Mouse (Mus musculus) adrenal gland (tissue): ENCODE results near the gene Kdelr1.

Experiments used
- intact Hi-C: fragments of 180-260 bp; cut with DNase I; formaldehyde crosslinking; loops from one replicate; pipeline ENCODE4 v1.15.1; 2025

Gene Kdelr1

GRCm38 (mm10) chr7:45915011-45915410 is 42.4 kb downstream of the Kdelr1 start:
- intact Hi-C loops, result no loop called here

DNA sequence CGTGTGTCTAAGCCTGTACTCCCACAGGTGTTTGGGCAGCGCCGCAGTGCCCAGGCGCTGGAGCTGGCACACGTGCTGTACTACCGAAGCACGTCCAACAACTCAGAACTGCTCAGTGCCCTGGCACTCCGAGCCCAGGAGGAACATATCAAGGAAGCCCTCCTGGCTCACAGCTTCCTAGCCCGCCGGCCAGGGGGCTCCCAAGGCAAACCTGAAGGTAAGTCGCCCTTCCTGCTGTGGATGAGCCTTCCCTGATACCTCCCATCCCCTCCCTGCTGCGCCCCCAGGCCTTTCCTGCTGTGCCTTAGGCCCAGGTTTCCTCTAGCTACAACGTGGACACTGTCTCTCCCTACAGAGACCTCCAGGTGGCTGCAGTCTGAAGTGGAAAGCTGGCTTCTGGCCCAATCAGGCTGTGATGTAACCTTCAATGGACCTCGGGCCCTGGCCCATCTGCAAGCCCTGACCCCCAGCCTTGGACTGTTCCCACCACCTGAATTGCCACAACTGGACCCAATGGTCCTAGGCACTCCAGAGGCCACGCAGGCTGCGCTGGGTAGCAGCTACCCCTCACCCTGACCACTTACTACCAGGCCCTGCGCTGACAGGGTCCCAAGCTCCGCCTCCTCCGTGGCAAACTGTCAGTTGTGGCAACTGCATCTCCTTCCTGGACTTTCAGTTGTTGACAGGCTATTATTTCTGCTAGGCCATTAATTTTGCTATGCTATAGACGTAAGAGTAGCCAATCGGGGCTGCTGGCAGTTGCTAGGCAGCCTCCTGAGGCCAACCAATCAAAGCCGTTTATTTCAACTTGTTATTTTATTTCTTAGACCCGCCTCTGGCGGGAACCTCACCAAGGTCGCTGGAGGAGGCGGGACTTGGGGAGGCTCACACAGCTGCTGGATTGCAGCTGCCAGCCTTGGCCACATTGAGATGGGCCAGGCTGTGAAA is 43.8 kb downstream of the Kdelr1 start:
- intact Hi-C loops, result no loop called here

DNA sequence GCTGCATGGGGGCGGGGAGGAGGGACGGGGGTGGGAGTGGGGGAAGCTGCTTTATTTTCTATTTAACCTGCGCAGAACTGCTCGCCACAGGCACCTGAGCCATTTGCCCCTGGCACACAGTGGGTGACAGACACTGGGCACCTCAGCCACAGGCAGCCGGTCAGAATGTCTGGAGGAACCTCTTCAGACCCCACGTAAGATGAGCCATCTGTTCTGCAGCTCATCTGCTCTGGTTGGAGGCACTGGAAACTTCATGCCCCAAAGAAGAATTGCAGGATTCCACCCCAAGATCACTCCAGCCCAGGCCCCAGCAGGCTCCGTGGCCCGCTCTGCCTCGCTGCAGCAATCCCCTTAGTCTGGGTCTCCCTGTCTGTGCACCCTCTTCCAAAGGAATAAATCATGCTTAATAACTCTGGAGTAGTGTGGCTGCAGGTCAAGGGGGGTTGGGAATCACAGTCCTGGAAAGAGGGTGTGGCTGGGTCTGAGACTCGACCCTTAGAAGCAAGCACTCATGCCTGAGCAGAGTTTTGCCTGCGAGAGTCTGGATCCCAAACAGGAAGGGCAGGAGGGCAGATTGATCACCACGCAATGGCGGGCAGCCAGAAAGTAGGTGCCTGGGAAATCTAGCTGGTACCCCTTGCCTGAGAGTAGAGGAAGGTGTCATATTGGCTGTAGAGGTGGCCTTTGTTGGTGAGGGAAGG is 44.6 kb downstream of the Kdelr1 start:
- intact Hi-C loops, result no loop called here

- intact Hi-C loops, result no loop called here
Observed at GRCm38 (mm10) chr7:45917926-45918325, 45.4 kb downstream of the Kdelr1 start.

DNA sequence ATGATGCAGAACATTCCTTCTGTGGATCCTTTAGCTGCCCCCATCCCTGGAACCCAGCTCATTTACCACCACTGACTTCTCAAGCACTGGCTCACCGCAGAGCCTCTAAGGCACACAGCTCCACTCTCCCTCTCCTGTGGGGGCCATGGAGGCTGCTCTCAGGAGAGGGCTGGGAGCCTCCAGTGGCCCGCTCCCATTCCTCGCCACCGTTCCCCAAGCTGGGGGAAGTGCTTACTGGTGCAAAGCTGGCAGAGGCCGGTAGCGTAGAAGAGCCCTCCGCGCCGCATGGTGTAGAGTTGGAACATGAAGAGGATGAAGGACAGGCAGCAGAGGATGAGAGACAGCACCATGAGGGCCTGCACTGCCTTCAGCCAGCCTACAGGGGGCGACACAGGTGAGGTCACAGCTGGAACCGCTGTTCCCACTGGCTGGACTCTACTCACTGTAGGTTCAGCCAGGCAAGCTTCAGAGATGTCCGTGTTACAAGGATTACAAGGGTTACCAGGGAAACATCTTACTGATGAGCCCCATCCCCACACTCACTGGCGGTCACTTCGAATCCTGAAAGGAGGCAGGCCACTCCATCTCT is 46.6 kb downstream of the Kdelr1 start:
- intact Hi-C loops, result no loop called here

DNA sequence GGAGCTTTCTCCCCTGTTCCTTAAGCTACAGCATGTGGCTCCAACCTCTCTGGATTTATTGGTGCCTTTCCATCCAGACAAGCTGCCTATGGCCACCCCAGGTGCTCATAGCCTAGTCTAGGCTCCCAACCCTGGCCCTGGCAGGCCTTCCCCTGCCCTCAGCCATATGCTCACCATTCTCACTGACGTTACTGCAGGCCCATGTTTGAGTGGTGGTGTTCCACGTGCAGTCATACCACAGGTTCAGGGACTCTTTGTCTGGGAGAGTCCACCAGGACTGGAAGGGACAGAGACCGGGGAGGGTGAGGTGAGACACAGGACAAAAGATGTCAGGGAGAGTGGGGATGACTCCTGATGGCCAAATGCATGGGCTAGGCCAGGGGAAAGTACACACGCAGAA is 47.2 kb downstream of the Kdelr1 start:
- intact Hi-C loops, result no loop called here

- intact Hi-C loops, result no loop called here
Observed at GRCm38 (mm10) chr7:45920583-45921241, 48.1 kb downstream of the Kdelr1 start.

DNA sequence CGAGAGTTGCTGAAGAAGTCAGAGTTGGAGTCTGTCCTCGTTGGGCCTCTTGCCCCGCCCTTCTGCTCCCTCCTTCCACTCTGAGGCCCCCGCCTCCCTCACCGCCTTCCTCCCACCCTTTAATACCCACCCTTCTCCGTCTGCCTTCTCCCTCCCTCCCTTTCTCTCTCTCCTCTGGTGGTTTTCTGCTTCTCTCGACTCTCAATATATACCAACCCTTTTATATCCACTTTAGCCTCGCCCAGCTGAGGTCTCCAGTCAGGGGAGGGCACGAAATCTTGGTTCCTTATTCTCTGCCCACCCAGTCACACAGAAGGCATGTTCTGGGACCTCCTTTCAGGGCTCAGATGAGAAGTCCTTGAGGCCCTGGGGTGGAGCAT is 48.7 kb downstream of the Kdelr1 start, which contains the start of gene Emp3:
Emp3 (minus strand) TSS at position 163 of the 380 bp plus-strand sequence.
- intact Hi-C loops, result no loop called here

- intact Hi-C loops, result no loop called here
Observed at GRCm38 (mm10) chr7:45921950-45922600, 49.5 kb downstream of the Kdelr1 start.

DNA sequence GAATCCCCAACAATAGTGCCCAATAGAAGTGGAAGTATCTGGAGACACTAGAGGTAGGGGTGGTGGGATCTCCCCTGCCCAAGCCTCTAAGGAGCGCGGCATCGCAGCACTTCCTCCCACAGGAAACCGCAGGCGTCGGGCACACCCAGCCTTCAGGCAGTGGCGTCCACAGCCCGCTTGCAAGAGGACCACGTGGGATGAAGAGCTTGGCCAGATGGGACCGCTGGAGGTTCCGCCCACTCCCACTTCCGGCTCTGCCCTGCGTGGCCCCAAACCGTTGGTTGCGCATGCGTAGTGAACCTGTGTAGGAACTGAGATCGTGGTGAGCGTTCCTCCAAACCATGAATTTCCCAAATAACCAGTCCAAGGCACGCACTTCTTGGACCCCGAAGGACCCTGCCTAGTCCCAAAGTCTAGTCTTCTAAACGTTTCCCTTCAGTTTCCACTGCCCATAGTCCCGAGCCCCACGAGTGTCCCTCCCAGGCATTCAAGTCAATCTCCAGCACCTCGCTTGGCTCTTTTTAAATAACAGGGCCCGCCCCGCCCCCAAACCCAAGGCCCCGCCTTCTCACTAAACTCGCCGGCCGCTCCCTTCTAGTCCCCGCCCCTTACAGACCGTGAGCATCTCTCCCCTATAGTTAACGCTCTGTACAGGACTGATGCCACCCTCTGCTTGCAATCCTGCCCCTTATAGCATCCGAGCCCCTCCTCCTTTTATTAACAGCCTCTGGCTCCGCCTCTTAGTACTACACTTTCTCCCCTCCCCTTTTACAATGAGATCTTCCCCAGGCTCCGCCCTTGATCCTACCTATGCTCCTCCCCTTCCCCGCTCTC is 50.6 kb downstream of the Kdelr1 start:
- intact Hi-C loops, result no loop called here

- intact Hi-C loops, result no loop called here
Observed at GRCm38 (mm10) chr7:45923762-45924428, 51.3 kb downstream of the Kdelr1 start, which contains the start of gene Ccdc114. Ccdc114 (plus strand) TSS chr7:45924072.

DNA sequence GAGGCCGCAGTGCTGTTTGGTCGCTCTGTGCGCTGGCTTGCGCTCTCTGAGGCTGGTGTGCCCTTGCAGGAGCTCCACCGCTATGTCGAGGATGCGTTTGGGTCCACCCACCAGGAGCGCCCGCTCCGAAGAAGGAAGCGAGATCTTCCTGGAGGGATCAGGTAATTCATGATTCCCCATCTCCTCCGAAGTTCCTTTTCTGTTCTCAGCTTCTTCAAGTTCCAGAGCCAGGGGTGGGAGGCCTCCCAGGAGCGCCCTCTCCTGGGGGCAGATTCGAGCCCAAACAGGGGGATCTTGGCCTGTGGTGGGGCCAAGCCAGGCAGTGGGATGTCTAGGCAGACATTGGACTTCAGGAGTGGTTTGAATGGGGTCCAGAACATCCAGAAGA is 51.9 kb downstream of the Kdelr1 start:
- intact Hi-C loops, result no loop called here

GRCm38 (mm10) chr7:45928626-45929295 is 56.2 kb downstream of the Kdelr1 start:
- intact Hi-C loops, result no loop called here

DNA sequence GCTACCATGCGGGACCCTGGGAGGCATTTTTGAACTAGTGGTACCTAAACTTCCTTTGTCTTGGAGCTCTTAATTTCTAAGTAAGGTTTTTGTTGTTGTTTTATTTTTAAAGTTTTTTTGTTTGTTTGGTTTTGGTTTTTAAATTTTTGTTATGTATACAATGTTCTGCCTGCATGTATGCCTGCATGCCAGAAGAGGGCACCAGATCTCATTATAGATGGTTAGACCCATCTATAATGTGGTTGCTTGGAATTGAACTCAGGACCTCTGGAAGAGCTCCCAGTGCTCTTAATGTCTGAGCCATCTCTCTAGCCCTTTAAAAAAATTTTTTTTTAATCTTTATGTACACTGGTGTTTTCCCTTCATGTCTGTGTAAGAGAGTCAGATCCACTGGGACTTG is 57.1 kb downstream of the Kdelr1 start:
- intact Hi-C loops, result loop anchor here (10.0 kb wide), 1 partner anchor 125 kb away; no protein-coding TSS in a partner anchor
